Mouse (Mus musculus) monocyte, adult 5-6 weeks (primary cell): Measurements from ENCODE around the gene Gabrb3. TPM values are rescaled to one million over a fixed set of nuclear protein-coding genes. Genes with fewer than 3 reads are reported as not detected.

Experiments used
- total RNA-seq: library from RNA; stranded (forward); fragments of 200-1000, 200-491, 200-594 nt; gene quantifications from 3 replicates; pipeline ENCODE4 v1.2.3, GENCODE M21; 2017

The Gabrb3 gene
- total RNA-seq, 1 experiment from 2014 or later = not detected

Other genes with a start within 250 kb of the Gabrb3 start
- gene Gabrg3, start 32.5 kb upstream of the Gabrb3 start, total RNA-seq = not detected in 3 replicates
- not detected in 3 replicates for gene Gabra5, start 90.4 kb downstream of the Gabrb3 start, total RNA-seq